Mouse (Mus musculus): ENCODE data around the gene Ddb1.

DNA sequence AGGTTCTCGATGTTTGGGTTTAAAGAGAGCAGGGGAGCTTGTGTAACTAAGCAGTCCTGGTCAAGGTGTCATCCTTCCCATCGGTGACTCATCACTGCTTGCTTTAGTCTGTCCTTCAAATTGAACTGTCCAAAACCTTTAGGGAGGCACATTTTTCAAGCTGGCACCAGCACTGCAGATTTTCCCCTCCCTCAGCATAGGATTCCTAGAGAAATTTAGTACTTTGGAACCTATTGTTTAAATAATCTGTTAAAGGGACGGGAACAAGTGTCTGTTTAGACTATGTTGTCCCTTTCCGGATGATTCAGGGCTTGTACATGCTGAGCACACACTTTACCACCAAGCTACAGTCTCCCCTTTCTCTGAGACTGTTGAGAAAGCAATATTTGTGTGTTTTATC is 39.9 kb upstream of the Ddb1 start:
- TF ChIP-seq CTCF (IDR thresholded peaks at IDR 0.05; ENCODE audit: low read depth, low read length) (no peak), EP300 (IDR thresholded peaks at IDR 0.05; ENCODE audit: insufficient read depth, low read depth, low read length) (no peak), POLR2A (IDR thresholded peaks at IDR 0.05; ENCODE audit: insufficient read depth, low read length) (no peak)
